Mouse (Mus musculus) spleen, postnatal 36 days (tissue): ENCODE measurements around the gene Lin28b.

Experiments used
- DNase-seq, 2 experiments: peaks; one replicate each; pipeline ENCODE4 v3.0.0; 2022; ENCODE audit warnings: low spot score in 2 of 2, mixed read lengths in 1 of 2

Lin28b gene

DNA sequence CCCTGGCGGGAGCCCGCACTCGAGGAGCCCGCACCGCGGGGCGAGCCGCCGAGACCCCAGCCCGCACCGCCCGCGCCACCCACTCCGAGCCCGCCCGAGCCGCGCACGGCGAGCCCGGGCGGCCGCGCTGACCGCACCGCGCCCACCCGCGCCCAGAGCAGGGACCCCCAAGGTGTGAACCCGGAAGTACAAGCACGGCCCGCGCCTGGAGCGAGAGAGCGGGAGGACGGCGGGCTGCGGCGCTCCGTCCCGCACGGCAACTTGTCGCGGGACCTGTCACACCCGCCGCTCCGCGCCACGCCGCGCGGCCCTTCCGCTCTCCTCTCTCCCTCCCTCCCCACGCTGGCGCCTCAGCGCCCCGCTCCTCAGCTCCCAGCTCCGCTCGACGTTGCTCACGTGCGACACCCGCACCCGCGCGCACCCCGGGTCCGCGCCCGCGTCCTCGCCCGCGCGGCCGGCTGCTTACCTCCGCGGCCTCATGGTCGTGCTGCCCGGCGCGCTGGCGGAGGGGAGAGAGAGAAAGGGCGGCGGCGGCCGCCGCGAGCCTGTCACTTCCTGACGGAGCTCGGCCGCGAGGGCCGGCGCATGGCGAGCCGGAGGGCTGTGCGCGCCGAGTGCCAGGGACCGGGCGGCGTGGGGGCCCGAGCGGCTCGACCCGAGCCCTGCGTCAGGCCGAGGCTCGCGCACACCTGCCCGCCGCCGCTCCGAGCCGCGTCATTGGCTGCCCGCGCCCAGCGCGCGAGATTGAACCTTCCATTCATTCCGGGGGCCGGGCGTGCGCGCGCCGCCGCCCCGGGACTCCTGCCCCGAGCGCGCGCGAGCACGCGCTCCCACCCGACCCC, at the start of gene Lin28b:
Lin28b (minus strand) TSS at position 635 of the 842 bp plus-strand sequence.
- DNase-seq: no peak

DNA sequence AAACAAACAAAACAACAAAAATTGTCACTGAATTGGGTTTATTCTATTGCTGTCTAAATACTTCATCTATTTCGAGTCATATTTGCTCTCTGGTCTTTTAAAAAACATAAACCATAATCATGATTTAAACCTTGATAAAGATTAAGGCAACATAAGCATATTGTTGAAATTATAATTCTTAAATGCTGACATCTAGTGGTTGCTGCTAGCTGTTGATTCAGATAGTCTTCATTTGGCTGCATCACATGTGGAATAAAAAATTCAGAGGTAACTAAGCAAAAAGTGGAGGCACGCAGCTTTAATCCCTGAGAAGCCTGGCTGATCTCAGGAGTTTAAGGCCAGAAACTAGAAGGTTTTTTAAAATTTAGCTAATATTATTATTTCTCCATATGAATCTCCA, 25.6 kb upstream of the Lin28b start:
- no peak for DNase-seq

DNA sequence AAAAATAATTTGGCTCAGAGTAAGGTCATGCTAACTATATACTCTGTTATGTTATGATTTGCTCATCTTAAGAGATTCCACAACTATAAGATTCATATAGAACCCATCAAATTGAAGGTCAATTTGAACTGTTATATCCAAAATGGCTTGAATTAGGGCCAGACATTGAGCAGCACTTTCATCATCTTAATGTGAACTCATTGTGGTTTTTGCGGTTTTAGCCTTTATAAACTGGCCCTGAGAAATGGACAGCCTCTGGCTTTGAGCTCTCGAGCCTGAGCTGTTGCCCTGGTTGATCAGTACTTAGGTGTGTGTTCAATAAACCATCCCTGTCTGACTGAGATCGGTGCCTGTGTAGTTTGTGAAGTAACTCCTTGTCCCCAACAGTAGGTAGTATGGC, 24.5 kb upstream of the Lin28b start:
- no peak for DNase-seq

DNA sequence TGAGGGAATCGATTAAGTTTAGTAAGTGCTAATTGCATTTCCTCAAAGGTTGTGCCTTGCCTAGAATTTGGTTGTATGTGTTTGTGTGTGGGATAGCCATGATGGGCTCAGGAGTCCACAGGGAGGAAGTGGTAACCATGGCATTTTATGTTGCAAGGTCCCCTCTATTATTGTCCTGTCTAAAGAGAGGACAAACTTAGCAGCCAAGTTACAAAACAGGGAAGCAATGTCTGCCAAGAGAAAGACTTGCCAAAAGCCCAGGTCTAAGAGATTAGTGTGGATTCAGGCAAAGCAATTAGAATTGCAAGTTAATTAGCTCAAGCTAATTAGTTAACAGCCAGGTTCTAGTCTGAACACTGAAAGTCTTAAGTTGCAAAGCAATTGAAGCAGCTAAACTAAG, 14.1 kb upstream of the Lin28b start:
- DNase-seq: no peak

DNA sequence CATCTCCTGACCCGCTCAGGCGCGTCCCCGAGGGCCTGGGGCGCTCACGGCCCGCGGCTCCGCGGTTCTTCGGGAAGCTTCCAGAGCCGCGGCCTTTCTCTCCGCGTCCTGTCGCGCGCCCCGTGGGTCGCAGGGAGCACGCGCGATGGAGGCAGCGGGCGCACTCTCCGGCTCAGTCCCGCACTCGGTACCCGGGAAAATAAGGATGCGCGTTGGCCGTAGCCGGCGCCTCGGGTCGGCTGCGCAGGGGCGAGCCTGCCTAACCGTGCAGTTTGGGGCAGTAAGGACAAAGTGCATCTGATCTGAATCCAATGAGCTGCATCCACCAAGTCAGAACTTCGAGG, 380 bp upstream of the Lin28b start:
- no peak for DNase-seq

DNA sequence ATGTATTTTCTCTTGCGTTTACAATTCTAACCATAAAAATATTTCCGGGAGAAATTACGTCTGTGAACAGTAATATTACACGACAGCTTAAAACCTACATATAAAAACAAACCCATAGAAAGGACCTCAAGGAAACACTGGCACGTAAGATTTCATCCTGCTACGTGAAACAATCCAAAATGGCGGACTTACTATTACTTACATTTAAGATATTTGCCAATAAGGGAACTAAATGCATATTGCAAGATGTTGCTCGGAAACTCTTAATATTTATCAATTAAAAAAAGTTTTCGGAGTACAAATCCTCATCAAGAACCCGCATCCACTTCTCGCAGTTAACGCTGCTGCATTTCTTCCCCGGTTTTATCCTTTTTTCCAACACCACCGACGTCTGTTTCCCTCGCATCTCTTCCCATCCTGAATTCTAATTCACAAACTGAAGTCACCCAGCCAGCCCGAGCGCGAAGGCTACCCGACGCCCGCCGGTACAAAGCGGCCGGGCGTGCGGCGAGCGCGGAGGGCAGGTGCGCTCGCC, 902 bp downstream of the Lin28b start:
- DNase-seq: no peak

DNA sequence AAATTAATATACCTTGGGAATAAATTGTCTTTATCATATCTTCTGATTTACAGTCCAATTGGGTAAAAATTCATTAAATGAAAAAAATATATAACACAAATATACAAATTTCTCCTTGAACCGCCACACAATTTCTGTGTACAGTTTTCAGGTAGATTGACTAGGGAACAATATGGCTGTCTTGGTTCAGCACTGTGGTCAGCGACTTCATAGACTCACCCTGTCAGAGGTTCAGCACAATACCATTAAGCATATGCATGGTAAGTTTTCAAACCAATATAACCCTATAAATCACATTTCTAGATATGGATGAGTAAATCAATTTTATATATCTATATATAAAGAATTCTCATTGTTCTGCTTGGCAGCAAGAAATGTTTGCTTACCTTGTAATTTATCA, 3.0 kb downstream of the Lin28b start:
- no peak for DNase-seq

DNA sequence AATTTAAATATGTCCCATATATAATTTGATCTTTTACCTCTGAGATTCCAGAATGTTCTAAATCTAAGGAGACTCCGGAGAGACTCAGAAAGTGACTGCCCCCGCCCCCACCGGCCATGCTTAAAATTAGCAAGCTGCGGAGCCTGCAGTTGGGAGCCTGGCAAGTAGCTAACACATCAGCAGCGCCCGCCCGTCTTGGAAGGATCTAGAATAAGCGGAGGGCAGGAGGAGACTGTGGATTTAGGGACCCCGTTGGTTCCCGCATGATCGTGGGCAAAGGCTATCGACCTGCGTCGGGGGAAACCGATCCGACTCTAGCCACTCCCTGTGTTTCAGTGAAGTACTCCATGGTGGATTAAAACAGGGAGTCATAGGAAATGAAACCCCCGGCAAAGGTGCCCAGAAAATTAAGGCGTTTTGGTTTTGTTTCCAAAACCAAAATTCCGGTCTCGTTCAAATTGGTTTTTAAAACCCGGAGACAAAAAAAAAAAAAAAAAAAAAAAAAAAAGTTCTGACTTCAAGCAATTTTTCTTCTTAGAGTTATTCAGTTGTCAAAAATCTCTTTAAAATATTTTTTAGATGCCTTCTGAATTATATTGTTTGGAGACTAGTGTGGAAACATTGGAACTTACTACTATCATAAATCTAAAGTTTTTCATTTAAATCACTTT, 12.4 kb downstream of the Lin28b start:
- DNase-seq: no peak

DNA sequence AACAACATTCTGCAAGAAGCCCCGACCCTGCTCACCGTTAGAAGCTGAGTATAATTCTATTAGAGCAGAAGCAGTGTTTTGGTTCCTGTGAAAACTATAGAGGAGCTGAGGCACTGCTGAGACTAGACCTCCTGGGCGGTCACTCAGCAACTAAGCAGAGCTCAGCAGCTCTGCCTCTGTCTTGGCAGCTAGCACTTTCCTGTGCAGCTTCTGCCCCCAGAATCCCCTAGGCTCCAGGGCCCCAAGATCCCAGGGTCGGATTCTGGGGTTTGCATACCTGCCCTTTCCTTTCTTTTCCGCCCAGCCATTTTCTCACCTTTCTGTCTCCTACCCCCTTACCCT, 13.1 kb downstream of the Lin28b start:
- no peak for DNase-seq

DNA sequence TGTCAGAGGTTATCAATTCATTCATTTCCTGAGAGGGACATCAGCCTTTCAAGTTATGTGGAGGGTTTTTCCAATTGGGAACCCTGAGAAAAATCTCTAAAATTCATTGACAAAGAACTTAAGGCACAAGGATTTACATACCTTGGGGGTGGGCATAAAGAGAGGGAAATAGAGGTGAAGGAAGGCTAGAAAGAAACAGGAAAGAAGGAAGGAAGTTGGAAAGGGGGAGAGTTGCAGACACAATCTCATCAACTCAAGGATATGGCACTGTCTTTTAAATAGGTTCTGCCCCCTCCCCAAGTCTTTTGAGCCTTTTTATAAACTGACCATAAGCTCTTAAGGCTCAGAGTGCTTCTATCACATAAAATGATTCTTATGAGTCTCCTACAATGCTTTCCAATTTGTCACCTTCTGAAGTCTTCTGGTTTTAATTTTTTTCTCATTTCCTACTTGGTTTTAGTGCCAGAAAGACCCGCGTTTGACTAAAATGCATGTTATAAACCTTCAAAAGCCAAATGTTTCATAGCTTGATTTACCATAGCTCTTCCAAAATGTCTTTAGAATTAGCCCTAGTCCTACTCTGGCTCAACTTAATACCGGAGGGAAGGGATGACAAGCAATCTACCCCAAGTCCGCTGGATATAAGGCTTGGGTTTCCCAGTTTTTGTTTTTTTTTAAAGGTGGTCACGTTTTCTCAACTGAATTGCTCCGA, 13.6 kb downstream of the Lin28b start:
- DNase-seq: no peak

DNA sequence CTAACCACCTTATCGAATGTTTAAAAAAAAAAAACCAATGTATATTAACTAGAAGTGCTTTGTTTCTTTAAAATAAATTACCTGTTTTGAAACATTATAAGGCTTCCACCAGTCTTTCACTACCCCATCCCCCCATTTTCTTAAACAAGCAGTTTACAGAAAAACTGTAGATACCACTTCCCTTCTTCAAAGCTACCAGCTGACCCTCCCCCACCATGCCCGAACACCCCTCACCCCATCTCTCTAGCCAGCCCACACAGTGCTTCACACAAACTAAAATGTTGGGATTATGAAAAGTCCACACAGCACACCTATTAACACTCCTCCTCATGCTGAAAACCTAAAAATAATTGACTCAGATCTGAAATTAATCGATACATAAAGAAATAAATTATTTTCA, 14.9 kb downstream of the Lin28b start:
- no peak for DNase-seq

DNA sequence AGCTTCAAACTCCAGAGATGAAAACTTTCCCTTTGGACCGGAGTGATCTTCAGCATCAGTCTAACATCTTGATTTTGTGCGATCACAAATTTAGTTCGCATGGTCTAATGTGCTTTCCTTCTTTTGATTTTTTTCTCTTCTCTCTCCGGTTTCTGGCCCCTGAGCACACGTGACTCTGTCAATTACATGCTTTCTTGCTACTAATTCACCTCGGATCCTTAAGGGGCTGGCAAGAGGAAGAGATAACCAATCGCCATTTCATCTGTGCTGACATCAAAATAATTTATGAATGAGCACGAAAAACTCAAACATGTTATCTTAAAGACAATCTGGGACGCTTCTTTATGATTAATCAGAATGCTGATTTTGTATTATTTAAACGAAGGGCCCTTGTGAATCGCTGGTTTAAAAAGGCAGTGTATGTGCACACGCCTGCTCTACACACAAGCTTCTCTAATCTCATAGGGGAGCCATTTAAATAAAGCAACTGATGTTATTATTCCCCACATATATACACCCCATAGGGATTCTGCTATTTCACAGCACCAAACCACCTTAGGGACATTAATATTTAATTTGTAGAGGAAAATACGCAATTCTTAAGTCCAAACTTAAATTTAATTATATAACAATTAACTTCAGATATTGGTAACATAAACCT, 16.0 kb downstream of the Lin28b start:
- no peak for DNase-seq

DNA sequence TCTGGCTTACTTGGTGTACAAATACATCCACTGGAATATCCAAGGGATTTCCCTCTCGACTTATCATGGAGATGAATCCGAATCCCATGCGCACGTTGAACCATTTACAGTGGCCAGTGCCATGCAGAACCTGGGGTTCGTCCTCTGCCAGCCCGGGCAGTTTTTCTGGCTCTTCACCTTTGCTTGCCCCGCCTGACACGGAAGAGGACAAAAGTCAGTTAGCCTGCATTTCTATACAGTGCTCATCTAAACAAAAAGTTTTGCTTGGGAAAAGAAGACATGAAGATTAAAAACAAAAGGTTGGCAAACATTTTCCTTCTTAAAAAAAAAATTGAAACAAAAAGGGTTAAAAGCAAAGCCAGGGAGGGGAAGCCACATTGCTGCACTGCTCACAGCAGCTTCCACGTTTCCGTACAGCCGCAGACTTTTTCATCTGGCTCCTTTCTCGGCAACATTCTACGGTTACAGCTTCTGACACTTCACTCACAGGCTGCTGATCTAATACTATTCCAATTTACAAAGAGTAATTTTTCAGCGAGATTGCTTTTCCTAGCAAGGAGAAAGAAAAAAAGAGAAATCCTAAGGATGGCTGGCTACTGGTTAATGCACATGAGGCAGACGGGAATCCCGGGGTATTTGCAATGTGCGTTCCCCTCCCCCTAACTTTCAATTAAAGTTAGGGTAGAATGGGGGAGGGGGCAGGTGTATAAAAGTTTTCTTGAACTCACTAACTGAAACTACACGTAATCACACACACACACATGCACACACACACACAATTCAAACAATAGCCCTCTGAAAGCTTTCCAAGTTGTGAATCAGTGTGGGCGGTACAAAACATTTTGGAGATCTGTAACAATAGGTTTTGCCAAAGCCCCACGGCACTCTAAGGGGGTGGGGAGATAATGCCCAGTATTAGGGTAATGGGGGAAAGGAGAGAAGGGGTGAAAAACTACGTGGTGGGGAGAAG, 16.9 kb downstream of the Lin28b start:
- DNase-seq: no peak

DNA sequence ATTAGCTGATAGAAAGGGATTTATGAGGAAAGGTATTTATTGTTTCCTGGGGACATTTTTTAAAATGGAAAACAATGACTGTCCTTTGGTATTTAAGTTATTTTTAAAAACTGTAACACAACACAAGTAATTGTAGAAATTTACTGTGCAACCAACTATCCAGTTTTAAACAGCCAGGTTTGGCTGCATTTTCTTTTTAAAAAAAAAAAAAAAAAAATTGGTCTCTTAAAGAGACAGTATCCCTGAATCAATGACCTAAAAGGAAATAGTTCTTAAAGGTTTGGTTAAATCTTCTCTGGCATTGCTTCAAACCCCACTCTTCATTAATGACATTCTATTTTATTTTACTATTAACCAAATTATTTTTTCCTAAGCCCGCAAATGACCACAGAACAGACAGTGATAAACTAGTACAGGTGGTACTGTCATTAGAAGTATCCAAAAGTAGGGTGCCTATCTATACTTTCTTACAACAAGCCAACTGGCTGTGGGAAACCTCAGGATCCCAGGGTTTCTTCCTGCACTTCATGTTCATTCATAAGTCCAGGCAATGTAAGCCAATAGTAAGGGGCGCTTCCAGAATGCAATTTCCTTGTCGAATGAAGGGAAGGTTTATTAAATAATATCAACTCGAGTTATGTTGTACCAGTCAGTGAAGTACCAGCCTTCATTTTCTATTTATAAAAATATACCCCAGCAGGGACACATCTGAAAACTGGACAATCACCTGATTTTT, 17.8 kb downstream of the Lin28b start:
- DNase-seq: no peak

DNA sequence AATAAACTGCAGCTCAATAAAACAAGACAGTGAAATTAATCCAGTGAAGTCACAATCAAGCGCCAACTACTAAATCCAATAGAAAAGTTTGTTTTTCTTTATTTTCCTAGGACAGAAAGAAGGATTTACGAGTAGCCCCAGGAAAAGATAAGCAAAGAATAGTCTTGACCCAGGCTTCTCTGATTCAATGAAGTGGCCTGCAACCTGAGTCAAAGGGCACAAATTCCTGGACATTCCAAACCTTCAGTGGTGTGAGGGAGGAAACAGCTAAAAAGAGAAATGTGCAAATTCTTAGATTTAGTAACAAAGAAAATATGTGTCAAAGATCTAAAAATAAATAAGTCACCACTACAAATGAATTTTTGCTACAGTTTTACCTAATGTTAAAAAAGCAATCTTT, 27.6 kb downstream of the Lin28b start:
- DNase-seq: no peak

DNA sequence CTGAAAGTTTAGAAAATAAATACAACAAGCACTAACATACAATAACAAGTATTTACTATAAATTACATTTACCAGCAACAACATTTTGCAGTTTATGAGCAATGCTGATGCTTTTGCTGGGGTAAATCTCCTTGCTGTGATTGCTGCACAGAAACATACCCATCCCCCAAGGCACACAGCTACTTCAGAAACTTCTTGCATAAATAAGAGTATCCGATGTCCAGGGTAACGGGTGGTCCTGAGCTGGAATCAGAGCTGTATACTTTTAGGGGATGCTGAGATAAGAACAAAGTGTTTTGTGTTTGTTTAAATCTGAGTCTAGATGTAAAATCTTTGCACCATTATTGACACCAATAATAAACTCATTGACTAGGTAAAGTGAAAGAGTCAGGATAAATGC, 28.1 kb downstream of the Lin28b start:
- no peak for DNase-seq

DNA sequence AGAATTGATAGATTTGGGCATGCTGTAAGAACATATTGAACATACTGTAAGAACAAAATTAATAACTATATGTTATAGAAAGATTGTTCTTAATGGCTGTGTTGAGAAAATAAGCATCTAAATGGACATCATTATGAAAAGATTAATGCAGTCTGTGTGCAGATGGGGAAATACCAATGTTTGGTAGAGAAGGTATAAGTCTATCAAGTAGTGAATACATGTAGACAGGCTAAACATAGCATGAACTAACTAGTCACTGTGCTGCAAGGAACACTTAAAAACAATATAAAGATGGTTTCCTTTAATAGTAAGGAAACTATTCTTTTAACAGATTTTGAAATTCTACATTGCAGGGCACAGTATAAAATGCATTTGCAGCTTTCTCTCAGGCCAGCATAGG, 39.6 kb downstream of the Lin28b start:
- DNase-seq: no peak

DNA sequence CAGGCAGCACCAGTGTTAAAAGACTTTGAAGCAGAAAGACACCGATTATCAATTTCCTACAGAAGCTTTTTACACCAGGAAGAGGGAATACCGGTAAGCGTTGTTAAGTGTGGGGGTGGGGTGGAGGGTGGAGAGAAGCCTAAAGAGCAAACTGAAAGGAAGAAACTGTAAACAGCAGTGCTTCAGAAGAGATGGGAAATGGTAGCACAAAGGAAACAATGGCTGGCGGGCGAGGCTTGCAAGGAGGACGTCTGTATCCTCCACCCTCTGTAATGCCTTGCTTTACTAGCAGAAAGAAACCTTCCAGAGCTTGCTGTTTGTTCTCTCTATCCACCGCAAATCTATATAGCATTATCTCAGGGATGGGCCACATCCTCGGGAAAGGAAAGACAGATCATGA, 40.0 kb downstream of the Lin28b start:
- DNase-seq: no peak

DNA sequence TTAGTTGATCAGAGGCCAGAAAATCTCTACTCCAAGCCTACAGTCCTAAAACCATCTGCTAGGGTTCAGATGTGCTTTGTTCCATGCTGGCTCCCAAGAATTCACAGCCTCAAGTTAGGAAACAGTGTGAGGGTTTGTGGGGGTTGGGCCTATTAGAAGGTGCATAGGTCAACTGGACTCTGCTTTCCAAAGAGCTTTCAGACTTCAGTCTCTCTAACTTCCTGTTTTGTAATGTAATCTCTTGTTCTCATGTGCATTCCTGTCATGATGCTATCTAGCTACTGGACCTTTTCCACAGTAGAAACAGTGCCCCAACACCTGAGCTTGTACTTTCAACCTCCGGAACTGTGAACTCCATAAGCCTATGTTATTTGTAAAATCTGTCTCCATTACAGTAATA, 63.8 kb downstream of the Lin28b start:
- DNase-seq: no peak

DNA sequence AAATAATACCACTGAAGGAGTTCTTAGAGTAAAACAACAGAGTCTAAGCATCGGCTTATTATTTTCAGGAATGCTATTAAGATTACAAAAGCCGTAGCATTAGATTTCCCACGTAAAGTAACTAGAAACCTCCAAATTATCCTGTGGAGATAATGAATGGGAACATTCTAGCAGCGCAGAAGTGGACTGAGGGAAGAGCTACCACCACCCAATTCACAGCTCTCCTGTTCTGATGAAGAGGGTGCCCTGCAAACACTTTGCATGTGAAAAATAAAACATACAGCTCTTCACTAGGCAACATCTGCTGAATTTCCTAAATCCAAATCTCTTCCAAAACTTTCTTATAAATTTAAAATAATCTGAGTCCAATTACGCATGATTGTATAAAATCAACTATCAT, 74.1 kb downstream of the Lin28b start:
- no peak for DNase-seq
